Mouse (Mus musculus): ENCODE results near the gene Letm1. TPM values are rescaled to one million over a fixed set of nuclear protein-coding genes. Genes with fewer than 3 reads are reported as not detected.

Gene Letm1
- polyA plus RNA-seq, 1 experiment from 2014 or later, result 45.7 TPM

DNA sequence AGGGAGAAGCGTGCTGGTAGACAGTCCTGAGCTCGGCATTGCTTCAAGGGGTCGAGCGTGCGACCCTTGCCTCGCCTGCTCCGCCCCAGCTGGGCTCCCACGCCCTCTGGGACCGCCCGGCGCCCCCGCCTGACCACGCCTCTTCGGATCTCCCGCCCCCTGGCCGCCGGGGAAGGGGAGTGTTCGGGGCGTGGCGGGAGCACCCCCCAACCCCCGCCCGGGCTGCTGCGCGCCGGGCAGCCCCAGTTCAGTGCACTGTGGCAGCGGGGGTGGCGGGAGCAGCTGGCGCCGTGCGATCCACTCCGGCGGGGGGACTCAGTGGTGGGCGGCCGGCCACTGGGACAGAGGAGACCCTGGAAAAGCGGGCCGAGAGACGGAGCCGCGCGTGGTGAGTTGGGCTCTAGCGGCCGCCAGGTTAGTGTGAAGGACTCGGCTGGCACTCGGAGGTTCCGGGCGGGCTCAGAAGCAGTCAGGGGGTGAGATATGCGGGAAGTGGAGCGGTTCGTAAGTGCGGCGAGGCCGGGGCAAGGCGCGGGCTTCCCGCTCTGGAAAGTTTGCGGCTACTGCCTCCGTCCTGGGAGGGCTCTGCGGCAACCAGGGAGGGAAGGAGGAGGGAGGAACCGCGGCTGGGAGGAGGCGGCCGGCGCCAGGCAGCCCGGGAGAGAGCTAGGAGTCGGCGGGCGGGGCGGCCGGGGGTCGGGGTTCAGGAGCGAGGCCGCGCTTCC is 60.9 kb downstream of the Letm1 start, which contains the start of gene Fgfr3:
Gene Fgfr3, plus strand, starts transcription at position 134 of the 725 bp plus-strand sequence.
- H3K9ac ChIP-seq, result peak within 1 kb of the TSS; percentile 68
- peak; percentile 81 for ATAC-seq (replicated peaks; ENCODE audit: low FRiP score)
- H3K4me3 ChIP-seq (replicated peaks), result peak within 1 kb of the TSS; percentile 78
- H3K4me2 ChIP-seq, result peak within 1 kb of the TSS; percentile 98
- no peaks in the 10 kb centered on the region for H3K36me3 ChIP-seq
- no peaks in the 10 kb centered on the region for H3K9me3 ChIP-seq (replicated peaks)
- peak within 1 kb of the TSS; percentile 78 for H3K27ac ChIP-seq
- H3K4me1 ChIP-seq, result peaks cover 54% of the 10 kb centered on the region
- WGBS, result under 1% methylated on average over 67 of the region's 73 CpGs
- H3K27me3 ChIP-seq, result peaks cover 43% of the 10 kb centered on the region

DNA sequence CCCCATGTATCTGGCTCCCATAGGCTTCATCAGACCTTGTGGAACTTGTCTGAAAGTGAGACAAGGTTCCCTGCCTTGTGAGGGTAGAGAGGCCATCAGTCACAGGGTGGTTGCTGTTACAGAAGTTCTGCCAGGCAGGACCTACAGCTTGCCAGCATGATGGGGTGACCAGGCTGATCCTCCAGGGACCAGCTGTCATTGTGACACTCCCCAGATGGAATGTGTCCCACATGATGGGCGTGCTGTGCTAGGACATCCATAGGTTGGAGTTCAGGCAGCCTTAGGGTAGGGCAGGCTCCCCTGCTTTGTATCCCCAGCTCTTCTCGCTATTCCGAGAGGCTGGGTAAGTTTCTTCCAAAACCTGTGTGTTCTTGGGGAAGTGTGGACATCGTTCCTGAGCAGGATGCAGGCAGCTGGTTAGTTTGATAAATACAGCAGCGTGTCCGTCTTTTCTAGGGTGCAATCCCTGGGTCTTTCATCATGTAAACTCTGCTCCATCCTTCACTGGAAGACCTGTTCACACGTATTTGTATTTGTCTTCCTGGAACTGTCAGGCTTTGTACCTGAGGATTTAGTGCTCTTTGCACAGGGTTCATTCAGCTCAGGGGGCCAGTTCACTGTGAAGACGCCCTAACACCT is 61.6 kb downstream of the Letm1 start:
- H3K9me3 ChIP-seq (replicated peaks), result no peaks in the 10 kb centered on the region
- no peak for ATAC-seq (replicated peaks; ENCODE audit: low FRiP score)

DNA sequence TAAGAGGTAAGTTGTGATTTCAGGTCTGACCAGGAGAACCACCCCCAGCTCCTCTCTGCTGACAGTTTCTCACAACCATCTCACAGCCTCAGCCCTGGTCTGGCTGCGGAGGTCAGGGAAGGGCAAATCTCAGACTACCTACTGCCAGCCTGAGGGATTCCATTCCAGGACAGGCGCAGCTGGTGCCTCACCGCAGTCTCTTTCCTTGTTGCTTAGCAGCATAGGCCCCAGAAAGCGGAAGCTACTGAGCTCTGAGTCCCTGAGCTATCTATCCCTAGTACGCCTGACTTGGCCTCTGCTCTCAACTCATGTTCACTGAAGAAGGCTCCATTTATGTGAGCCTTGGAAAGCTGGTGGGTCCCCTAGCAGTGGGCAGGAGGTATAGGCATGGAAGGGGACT is 64.2 kb downstream of the Letm1 start:
- WGBS, result 88% methylated on average over 5 of the region's 5 CpGs
- Histone ChIP-seq H3K36me3 (no peaks in the 10 kb centered on the region), H3K9ac (no peak overlapping the region), H3K4me1 (peaks cover 43% of the 10 kb centered on the region), H3K9me3 (replicated peaks) (no peaks in the 10 kb centered on the region), H3K27ac (no peak overlapping the region), H3K4me2 (no peak overlapping the region), H3K27me3 (peaks cover 26% of the 10 kb centered on the region), H3K4me3 (replicated peaks) (no peak overlapping the region)
- no peak for ATAC-seq (replicated peaks; ENCODE audit: low FRiP score)

More for the DNA sequence above, 61.6 kb downstream of the Letm1 start:
- peak overlapping the region; percentile 78 for H3K4me3 ChIP-seq (replicated peaks)
- H3K4me1 ChIP-seq, result peaks cover 53% of the 10 kb centered on the region
- H3K9ac ChIP-seq, result no peak overlapping the region
- H3K27ac ChIP-seq, result peak overlapping the region; percentile 78; the same call in 1 of the 2 replicates
- H3K4me2 ChIP-seq, result peak overlapping the region; percentile 98
- H3K36me3 ChIP-seq, result no peaks in the 10 kb centered on the region
- peaks cover 43% of the 10 kb centered on the region for H3K27me3 ChIP-seq
- WGBS, result 11% methylated on average over 8 of the region's 8 CpGs

DNA sequence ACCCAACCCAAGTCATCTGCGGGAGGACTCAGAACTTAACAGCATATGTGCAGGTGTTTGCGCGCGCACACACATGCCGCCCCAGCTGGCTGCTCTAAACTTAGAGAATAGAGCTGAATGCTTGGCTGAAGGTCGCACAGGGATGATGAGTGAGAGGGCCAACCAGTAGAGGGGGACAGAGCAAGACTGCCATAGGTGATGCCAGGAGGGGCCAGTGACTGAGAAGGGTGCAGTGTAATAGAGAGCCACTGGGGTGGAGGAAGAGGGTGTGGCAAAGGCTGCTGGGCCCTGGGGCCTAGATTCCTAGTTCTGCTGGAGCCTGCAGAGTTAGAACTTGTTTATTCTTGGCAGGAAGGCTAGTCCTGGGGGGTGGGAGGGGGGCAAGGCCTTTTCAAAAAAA is 66.2 kb downstream of the Letm1 start:
- 78% methylated on average over 6 of the region's 6 CpGs for WGBS

DNA sequence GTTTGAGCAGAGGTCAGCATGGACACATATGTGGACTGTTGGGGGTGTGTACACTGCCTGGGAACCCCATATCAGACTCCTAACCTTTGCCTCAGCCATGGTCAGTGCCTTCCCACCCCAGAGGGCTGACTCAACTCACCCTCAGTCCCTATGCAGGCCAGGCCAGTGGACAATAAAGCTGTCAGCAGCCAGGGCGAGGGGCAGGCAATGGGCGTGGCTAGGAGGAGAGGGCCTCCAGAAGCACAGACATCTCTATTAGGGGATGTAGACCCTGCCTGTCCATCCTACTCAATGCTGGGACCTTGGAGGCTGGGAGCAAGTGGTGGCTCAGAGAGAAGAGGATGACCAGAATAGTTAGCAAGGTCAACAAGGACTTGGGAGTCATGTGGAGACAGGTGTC is 67.4 kb downstream of the Letm1 start:
- no peak overlapping the region for H3K9ac ChIP-seq
- H3K9me3 ChIP-seq (replicated peaks), result no peaks in the 10 kb centered on the region
- WGBS, result 38% methylated on average over 2 of the region's 2 CpGs
- H3K4me1 ChIP-seq, result peaks cover 13% of the 10 kb centered on the region; the same call in 1 of the 2 replicates
- peaks cover 7% of the 10 kb centered on the region; the same call in 1 of the 2 replicates for H3K27me3 ChIP-seq
- H3K27ac ChIP-seq, result no peak overlapping the region
- no peak for ATAC-seq (replicated peaks; ENCODE audit: low FRiP score)
- no peak overlapping the region for H3K4me3 ChIP-seq (replicated peaks)
- H3K4me2 ChIP-seq, result no peak overlapping the region
- H3K36me3 ChIP-seq, result no peaks in the 10 kb centered on the region

More for the DNA sequence above, 66.2 kb downstream of the Letm1 start:
- H3K27ac ChIP-seq, result no peak overlapping the region
- H3K9me3 ChIP-seq (replicated peaks), result no peaks in the 10 kb centered on the region
- no peak overlapping the region for H3K4me3 ChIP-seq (replicated peaks)
- H3K4me2 ChIP-seq, result no peak overlapping the region
- peaks cover 14% of the 10 kb centered on the region; the same call in 1 of the 2 replicates for H3K27me3 ChIP-seq
- H3K36me3 ChIP-seq, result no peaks in the 10 kb centered on the region
- H3K4me1 ChIP-seq, result peaks cover 25% of the 10 kb centered on the region
- H3K9ac ChIP-seq, result no peak overlapping the region
- no peak; the same call in 1 of the 2 replicates for ATAC-seq (replicated peaks; ENCODE audit: low FRiP score)

DNA sequence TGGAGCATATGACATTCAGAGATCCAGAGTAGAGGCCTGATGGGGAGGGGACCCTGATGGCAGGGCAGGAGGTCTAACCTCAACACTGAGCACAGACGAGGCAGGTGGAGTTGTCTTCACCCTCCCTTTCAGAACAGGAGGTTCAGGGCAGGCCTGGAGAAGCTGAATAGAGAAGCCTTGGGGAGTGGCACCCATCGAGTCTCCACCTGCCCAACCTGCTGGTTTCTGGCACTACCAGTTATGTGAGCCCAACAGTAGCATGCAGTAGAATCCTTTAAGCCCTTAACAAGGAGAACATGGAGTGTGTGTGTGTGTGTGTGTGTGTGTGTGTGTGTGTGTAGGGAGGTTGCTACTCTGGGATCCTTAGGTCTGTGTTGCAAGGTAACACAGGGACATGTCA is 70.1 kb downstream of the Letm1 start:
- ATAC-seq (replicated peaks; ENCODE audit: low FRiP score), result no peak
- Histone ChIP-seq H3K36me3 (no peaks in the 10 kb centered on the region), H3K27ac (no peak overlapping the region), H3K27me3 (no peaks in the 10 kb centered on the region), H3K4me3 (replicated peaks) (no peak overlapping the region), H3K9me3 (replicated peaks) (no peaks in the 10 kb centered on the region), H3K4me2 (no peak overlapping the region), H3K4me1 (peaks cover 19% of the 10 kb centered on the region), H3K9ac (no peak overlapping the region)
- 81% methylated on average over 2 of the region's 2 CpGs for WGBS

DNA sequence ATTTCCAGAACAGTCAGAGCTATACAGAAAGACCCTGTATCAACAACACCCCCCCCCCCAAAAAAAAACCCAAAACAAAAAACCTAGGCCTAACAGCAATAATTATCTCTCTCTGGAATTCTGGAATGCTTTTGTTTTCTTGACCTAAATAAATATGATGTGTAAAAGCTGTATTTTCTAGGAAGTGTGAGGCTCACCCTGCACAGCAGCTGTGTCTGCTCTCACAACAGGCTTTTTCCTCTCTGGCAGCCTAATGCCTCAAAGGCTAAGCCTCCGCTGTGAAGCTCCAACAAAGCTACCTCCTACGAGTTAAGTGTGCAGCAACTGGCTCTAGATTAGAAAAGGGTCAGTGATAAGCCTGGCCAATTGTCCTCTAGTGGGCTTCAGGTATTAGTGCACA is 73.6 kb downstream of the Letm1 start:
- peaks cover 40% of the 10 kb centered on the region for H3K4me1 ChIP-seq
- H3K4me3 ChIP-seq (replicated peaks), result no peak overlapping the region
- H3K27ac ChIP-seq, result no peak overlapping the region
- ATAC-seq (replicated peaks; ENCODE audit: low FRiP score), result no peak; the same call in 1 of the 2 replicates
- H3K36me3 ChIP-seq, result no peaks in the 10 kb centered on the region
- no peaks in the 10 kb centered on the region for H3K9me3 ChIP-seq (replicated peaks)
- no peaks in the 10 kb centered on the region for H3K27me3 ChIP-seq
- H3K4me2 ChIP-seq, result no peak overlapping the region
- 59% methylated on average over 2 of the region's 2 CpGs for WGBS
- no peak overlapping the region for H3K9ac ChIP-seq

DNA sequence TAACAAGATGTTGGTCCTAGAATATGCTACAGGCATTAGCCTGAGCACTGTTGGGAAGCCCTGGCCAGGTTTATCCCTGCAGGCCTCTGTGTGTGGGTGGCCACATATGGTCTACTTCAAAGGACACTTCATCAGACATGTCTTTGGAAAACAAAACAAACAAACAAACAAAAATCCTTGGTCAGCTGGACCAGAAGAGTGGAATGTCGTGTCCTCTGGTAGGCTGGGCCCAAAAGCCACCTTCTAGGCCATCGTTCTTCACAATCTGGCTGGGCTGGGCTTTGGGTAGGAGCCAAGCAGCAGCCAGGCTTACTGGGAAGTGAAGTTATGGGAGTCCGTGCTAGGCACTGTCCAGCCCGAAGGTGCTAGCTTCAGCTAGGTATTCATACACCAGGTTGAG is 75.5 kb downstream of the Letm1 start:
- Histone ChIP-seq H3K27ac (peak overlapping the region; percentile 49; the same call in 1 of the 2 replicates), H3K36me3 (no peaks in the 10 kb centered on the region), H3K4me3 (replicated peaks) (no peak overlapping the region), H3K4me1 (peaks cover 45% of the 10 kb centered on the region), H3K4me2 (no peak overlapping the region), H3K9ac (no peak overlapping the region), H3K9me3 (replicated peaks) (no peaks in the 10 kb centered on the region), H3K27me3 (no peaks in the 10 kb centered on the region)
- ATAC-seq (replicated peaks; ENCODE audit: low FRiP score), result no peak
- WGBS, result 49% methylated on average over 4 of the region's 4 CpGs

DNA sequence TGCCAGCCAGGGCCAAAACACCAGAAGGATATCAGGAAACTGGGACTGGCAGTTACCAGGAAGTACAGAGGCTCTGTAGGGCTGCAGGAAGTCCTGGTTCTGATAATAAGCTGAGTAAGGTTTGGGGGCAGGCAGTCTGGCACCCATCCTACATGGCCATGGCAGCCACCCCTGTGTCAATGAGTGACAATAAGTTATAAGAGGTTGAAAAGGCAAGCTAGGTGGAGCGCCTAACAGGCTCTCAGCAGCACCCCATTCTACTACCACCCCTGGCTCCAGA is 76.3 kb downstream of the Letm1 start:
- no peak overlapping the region for H3K9ac ChIP-seq
- peak overlapping the region; percentile 49; the same call in 1 of the 2 replicates for H3K27ac ChIP-seq
- no peak for ATAC-seq (replicated peaks; ENCODE audit: low FRiP score)
- peaks cover 5% of the 10 kb centered on the region; the same call in 1 of the 2 replicates for H3K27me3 ChIP-seq
- no peaks in the 10 kb centered on the region for H3K36me3 ChIP-seq
- H3K4me2 ChIP-seq, result no peak overlapping the region
- no peak overlapping the region for H3K4me3 ChIP-seq (replicated peaks)
- 95% methylated on average over 1 of the region's 1 CpGs for WGBS
- peaks cover 52% of the 10 kb centered on the region for H3K4me1 ChIP-seq
- H3K9me3 ChIP-seq (replicated peaks), result no peaks in the 10 kb centered on the region

DNA sequence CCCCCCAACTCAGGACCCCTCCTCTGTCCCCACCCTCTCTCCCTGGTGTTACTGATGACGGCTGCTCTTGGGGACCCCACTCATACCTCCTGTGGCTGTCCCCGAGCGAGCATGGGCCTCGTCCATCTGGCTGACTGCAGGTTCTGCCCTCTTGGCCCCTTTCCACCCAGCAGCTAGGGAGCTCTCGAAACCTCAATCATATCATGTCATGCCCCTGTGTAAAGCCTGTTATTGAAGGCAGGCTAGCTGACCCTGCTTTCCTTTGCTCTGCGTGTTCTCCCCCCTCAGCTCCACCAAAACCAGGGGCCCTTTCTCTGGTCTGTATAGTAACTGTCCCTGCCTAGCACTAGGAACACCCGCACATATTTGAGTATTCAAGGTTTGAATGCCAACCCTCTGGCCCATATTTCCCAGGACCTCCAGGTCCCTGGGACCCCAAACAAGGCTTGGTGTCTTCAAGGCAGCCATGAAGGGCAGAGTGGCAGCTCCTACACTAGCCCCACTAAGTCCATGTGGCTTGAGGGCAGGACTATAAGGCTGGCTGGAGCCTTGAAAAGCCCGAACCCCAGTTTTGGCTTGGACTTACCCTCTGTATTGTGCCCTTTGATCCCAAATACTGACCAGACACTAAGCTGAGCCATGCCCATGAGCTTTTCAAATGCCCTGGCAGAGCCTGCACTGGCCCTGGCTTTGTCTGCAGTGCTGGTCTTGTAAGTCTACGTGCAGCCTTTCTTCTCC is 76.8 kb downstream of the Letm1 start:
- H3K27me3 ChIP-seq, result peaks cover 9% of the 10 kb centered on the region; the same call in 1 of the 2 replicates
- no peak overlapping the region for H3K4me3 ChIP-seq (replicated peaks)
- H3K9me3 ChIP-seq (replicated peaks), result no peaks in the 10 kb centered on the region
- H3K4me2 ChIP-seq, result peak overlapping the region; percentile 17; the same call in 1 of the 2 replicates
- peak overlapping the region; percentile 49; the same call in 1 of the 2 replicates for H3K27ac ChIP-seq
- ATAC-seq (replicated peaks; ENCODE audit: low FRiP score), result peak; percentile 16; the same call in 1 of the 2 replicates
- WGBS, result 37% methylated on average over 9 of the region's 9 CpGs
- H3K4me1 ChIP-seq, result peaks cover 52% of the 10 kb centered on the region
- no peaks in the 10 kb centered on the region for H3K36me3 ChIP-seq
- no peak overlapping the region for H3K9ac ChIP-seq

DNA sequence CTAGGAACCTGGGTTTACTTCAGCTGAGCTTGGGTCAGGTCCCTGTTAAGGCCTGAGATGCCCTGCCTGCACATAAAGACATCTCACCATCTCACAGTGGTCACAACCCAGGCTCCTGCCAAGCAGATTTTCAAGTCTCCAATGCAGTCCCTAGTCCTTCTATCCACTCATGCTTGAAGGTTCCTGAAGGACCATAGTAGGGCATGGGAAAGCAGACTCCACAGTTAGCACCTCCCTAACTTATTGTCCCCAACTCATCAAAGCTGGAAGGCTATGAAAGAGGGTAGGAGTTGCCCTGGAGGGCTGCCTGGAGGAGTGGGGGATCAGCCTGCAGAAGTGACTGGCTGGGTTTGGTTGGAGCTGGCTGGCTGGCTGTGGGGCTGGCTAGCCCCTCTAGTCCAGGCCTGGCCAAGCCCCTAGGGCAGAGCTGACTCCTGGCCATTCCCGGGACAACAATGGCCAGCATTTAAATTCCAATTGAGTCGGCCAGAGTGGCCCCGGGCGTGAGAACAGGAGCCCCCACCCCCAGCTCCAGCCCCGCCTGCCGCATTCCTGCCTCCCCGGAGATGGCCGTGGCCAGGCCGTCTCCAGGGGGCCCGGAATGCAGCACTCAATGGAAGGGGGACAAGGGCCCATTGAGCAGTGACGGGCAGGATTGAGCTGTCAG is 77.5 kb downstream of the Letm1 start:
- Histone ChIP-seq H3K4me3 (replicated peaks) (no peak overlapping the region), H3K4me2 (peak overlapping the region; percentile 17; the same call in 1 of the 2 replicates), H3K27me3 (peaks cover 10% of the 10 kb centered on the region), H3K36me3 (no peaks in the 10 kb centered on the region), H3K9me3 (replicated peaks) (no peaks in the 10 kb centered on the region), H3K9ac (no peak overlapping the region), H3K27ac (no peak overlapping the region), H3K4me1 (peaks cover 56% of the 10 kb centered on the region)
- ATAC-seq (replicated peaks; ENCODE audit: low FRiP score), result peak; percentile 47; the same call in 1 of the 2 replicates
- WGBS, result 20% methylated on average over 11 of the region's 11 CpGs

All from kidney, embryonic 15.5 days (tissue).